32 mouse cellular contexts compared by ENCODE assay signal in genomic region chr12:112100106-112100505, GRCm38 (mm10). TPM values are rescaled to one million over a fixed set of nuclear protein-coding genes. Genes with fewer than 3 reads are reported as not detected.
"Had no signal": no experiment of that assay in that cellular context is flagged by ENCODE, and none has a peak within 500 bp of the region (broad histone marks: within the 10 kb centered on the region; RNA-seq: fewer than 3 reads in every experiment).

No protein-coding gene starts in this region.

- H3K27ac ChIP-seq: embryonic facial prominence, embryonic 10.5 days; embryonic facial prominence, embryonic 12.5 days; embryonic facial prominence, embryonic 13.5 days; embryonic facial prominence, embryonic 15.5 days; forebrain, embryonic 10.5 days; forebrain, embryonic 13.5 days; forebrain, embryonic 15.5 days; gastrocnemius, adult 2 months; heart, adult 2 months; heart, embryonic 10.5 days had no signal

- H3K4me1 ChIP-seq: embryonic facial prominence, embryonic 12.5 days; forebrain, embryonic 10.5 days; forebrain, embryonic 13.5 days; forebrain, embryonic 15.5 days; heart, embryonic 10.5 days had no signal

- H3K4me3 ChIP-seq: embryonic facial prominence, embryonic 10.5 days; embryonic facial prominence, embryonic 12.5 days; embryonic facial prominence, embryonic 13.5 days; embryonic facial prominence, embryonic 15.5 days; erythroblast, embryonic 14.5 days; forebrain, embryonic 10.5 days; forebrain, embryonic 13.5 days; forebrain, embryonic 15.5 days; gastrocnemius, adult 2 months; heart, adult 2 months; heart, embryonic 10.5 days had no signal

- DNase-seq: cerebellum, adult 2 months; cerebellum, adult 8-10 months; cerebellum, adult 9-10 months; cerebellum, adult 9-11 months; cerebellum, postnatal 10 days; cerebellum, postnatal 14 days; cerebellum, postnatal 25 days; cerebellum, postnatal 36 days; embryo, embryonic 11 days; forebrain, postnatal 0 days; gastrocnemius, adult 2 months; gastrocnemius, postnatal 10 days; gastrocnemius, postnatal 14 days; gastrocnemius, postnatal 25 days; gastrocnemius, postnatal 36 days; heart, adult 11 months; heart, adult 18-20 months; heart, adult 2 months had no signal

- H3K9me3 ChIP-seq: embryonic facial prominence, embryonic 10.5 days; embryonic facial prominence, embryonic 12.5 days; embryonic facial prominence, embryonic 13.5 days; embryonic facial prominence, embryonic 15.5 days; forebrain, embryonic 10.5 days; forebrain, embryonic 13.5 days; forebrain, embryonic 15.5 days; heart, embryonic 10.5 days had no signal

- H3K36me3 ChIP-seq: embryonic facial prominence, embryonic 10.5 days; embryonic facial prominence, embryonic 12.5 days; embryonic facial prominence, embryonic 13.5 days; embryonic facial prominence, embryonic 15.5 days; forebrain, embryonic 10.5 days; forebrain, embryonic 15.5 days; heart, embryonic 10.5 days had no signal

- H3K9ac ChIP-seq: embryonic facial prominence, embryonic 12.5 days; embryonic facial prominence, embryonic 13.5 days; embryonic facial prominence, embryonic 15.5 days; forebrain, embryonic 13.5 days; forebrain, embryonic 15.5 days; forebrain, postnatal 0 days had no signal

- H3K27me3 ChIP-seq: embryonic facial prominence, embryonic 12.5 days; embryonic facial prominence, embryonic 13.5 days; embryonic facial prominence, embryonic 15.5 days; forebrain, embryonic 13.5 days; forebrain, embryonic 15.5 days had no signal

- H3K4me2 ChIP-seq: embryonic facial prominence, embryonic 12.5 days; embryonic facial prominence, embryonic 13.5 days; embryonic facial prominence, embryonic 15.5 days; forebrain, embryonic 13.5 days; forebrain, embryonic 15.5 days had no signal

- ATAC-seq: forebrain, embryonic 13.5 days; forebrain, embryonic 14.5 days; forebrain, embryonic 15.5 days; forebrain, embryonic 16.5 days; forebrain, postnatal 0 days had no signal

RNA-seq across cellular contexts. Expression of gene Aspg, which starts 6.4 kb away (rescaled TPM):
- total RNA-seq: common myeloid progenitor, adult 5-6 weeks; gastrocnemius, adult 18-20 months; gastrocnemius, adult 2 months; gastrocnemius, postnatal 14 days; gastrocnemius, postnatal 25 days; granulocyte monocyte progenitor cell, adult 5-6 weeks had no signal
- polyA plus RNA-seq: erythroblast, embryonic 14.5 days had no signal

RNA-seq across cellular contexts. Expression of gene Kif26a, which starts 45.9 kb away (rescaled TPM):
- total RNA-seq: common myeloid progenitor, adult 5-6 weeks; granulocyte monocyte progenitor cell, adult 5-6 weeks had no signal
- polyA plus RNA-seq: erythroblast, embryonic 14.5 days had no signal
